Mouse (Mus musculus): ENCODE results near the gene Nek6.

Gene Nek6

GRCm38 (mm10) chr2:38628801-38629200 is 117.4 kb downstream of the Nek6 start:
- no peak for DNase-seq

GRCm38 (mm10) chr2:38629451-38629850 is 118.0 kb downstream of the Nek6 start:
- DNase-seq, result no peak

GRCm38 (mm10) chr2:38630574-38630973 is 119.1 kb downstream of the Nek6 start:
- DNase-seq, result no peak

- DNase-seq, result no peak
Measured at GRCm38 (mm10) chr2:38637716-38638267, 126.3 kb downstream of the Nek6 start.

GRCm38 (mm10) chr2:38641761-38642160 is 130.3 kb downstream of the Nek6 start:
- no peak for DNase-seq

GRCm38 (mm10) chr2:38643625-38644427 is 132.4 kb downstream of the Nek6 start, which contains the start of gene Psmb7:
Gene Psmb7 (minus strand): TSS chr2:38644087.
- DNase-seq, result peak; percentile 94

All from kidney, adult 9 months (tissue).